8 mouse cellular contexts compared by ENCODE assay signal in genomic region chr2:33402236-33402635, GRCm38 (mm10). TPM values are rescaled to one million over a fixed set of nuclear protein-coding genes. Genes with fewer than 3 reads are reported as not detected.
DNase-seq lines count a peak whose midpoint lies in the region; ATAC-seq lines count a peak whose summit lies in the region.

No protein-coding gene starts in this region.

- 29% methylated on average over 7 of the region's 7 CpGs for WGBS in liver, embryonic 11.5 days

- H3K4me1 ChIP-seq in liver, embryonic 11.5 days (replicated peaks; ENCODE audit: control insufficient read depth, insufficient read depth, low read length): peaks cover 18% of the 10 kb centered on the region

- no peaks in the 10 kb centered on the region for H3K36me3 ChIP-seq in liver, embryonic 11.5 days (ENCODE audit: control insufficient read depth, insufficient read depth, low read length)

- H3K9ac ChIP-seq in liver, embryonic 11.5 days (ENCODE audit: low read depth, low read length): no peak overlapping the region

- H3K27ac ChIP-seq in liver, embryonic 11.5 days (ENCODE audit: low read depth, low read length): no peak overlapping the region

- ATAC-seq in frontal cortex, adult (ENCODE audit: low TSS enrichment): peak; percentile 75
- no peak for ATAC-seq in liver, embryonic 11.5 days (replicated peaks; ENCODE audit: low FRiP score)

- no peaks in the 10 kb centered on the region for H3K27me3 ChIP-seq in liver, embryonic 11.5 days (replicated peaks; ENCODE audit: control insufficient read depth, insufficient read depth, low read length)

- DNase-seq in ovary, postnatal 10 days (ENCODE audit: low spot score): peak; percentile 31
- no peak for DNase-seq in ovary, adult 18-20 months (ENCODE audit: low spot score)
- peak; percentile 54 for DNase-seq in c-Kit-positive CD71-negative TER-119-negative erythroid progenitor cells, embryonic 14.5 days (ENCODE audit: low read depth)
- DNase-seq in kidney, adult 8-10 months: peak; percentile 44 to 53
- DNase-seq in liver, embryonic 11.5 days (ENCODE audit: low spot score): peak; percentile 47
- peak; percentile 76 for DNase-seq in retina, embryonic 14.5 days (ENCODE audit: low spot score)
- DNase-seq in urinary bladder, postnatal 36 days (ENCODE audit: low spot score in 2 of 2): peak; percentile 46 to 58

- H3K4me3 ChIP-seq in liver, embryonic 11.5 days (ENCODE audit: low read depth, low read length): no peak overlapping the region

- H3K9me3 ChIP-seq in liver, embryonic 11.5 days (ENCODE audit: control insufficient read depth, low read length): no peaks in the 10 kb centered on the region

- no peak overlapping the region for H3K4me2 ChIP-seq in liver, embryonic 11.5 days

RNA-seq across cellular contexts. Expression of gene Zbtb34, which starts 28.9 kb away (rescaled TPM):
- polyA plus RNA-seq in liver, embryonic 11.5 days (2014; fragmentation: Nextera tagmentation; extraction: Ambion mirVana): 6.1 and 7.6 TPM in 2 replicates

RNA-seq across cellular contexts. Expression of gene Ralgps1, which starts 30.9 kb away (rescaled TPM):
- polyA plus RNA-seq in liver, embryonic 11.5 days (2014; fragmentation: Nextera tagmentation; extraction: Ambion mirVana): 2.7 and 3.0 TPM in 2 replicates
